Mouse (Mus musculus) intestine, postnatal 0 days (tissue): ENCODE results near the gene Zfp511. TPM values are rescaled to one million over a fixed set of nuclear protein-coding genes. Genes with fewer than 3 reads are reported as not detected.

Source experiments
- ATAC-seq: fragments of 200-750 bp; cut with Nextera tagmentation; 2 replicates; pipeline ENCODE4 v1.8.0; 2017; ENCODE audit warnings: mild to moderate bottlenecking, moderate TSS enrichment, moderate library complexity
- H3K27ac ChIP-seq: fragments of 300-500 bp; sonication (generic); 2 replicates; pipeline ENCODE4 v1.5.1; 2014; ENCODE audit warnings: mild to moderate bottlenecking, low read depth, low read length, moderate library complexity
- H3K27me3 ChIP-seq: fragments of 300-500 bp; sonication (generic); replicated peaks from 2 replicates; pipeline ENCODE4 v1.6.1; 2014; ENCODE audit warnings: low read length, mixed read lengths; ENCODE audit not compliant: control insufficient read depth, insufficient read depth
- H3K36me3 ChIP-seq: fragments of 300-500 bp; sonication (generic); 2 replicates; pipeline ENCODE4 v1.6.1; 2014; ENCODE audit warnings: mild to moderate bottlenecking, moderate library complexity; ENCODE audit not compliant: control insufficient read depth, insufficient read depth
- H3K4me1 ChIP-seq: fragments of 300-500 bp; sonication (generic); replicated peaks from 2 replicates; pipeline ENCODE4 v1.6.1; 2014; ENCODE audit warnings: antibody characterized with exemption, low read length, mixed read lengths; ENCODE audit not compliant: control insufficient read depth, insufficient read depth
- H3K4me2 ChIP-seq: fragments of 300-500 bp; sonication (generic); replicated peaks from 2 replicates; pipeline ENCODE4 v1.6.1; 2014; ENCODE audit warnings: low read depth, mild to moderate bottlenecking, moderate library complexity
- H3K4me3 ChIP-seq: fragments of 300-500 bp; sonication (generic); 2 replicates; pipeline ENCODE4 v1.5.1; 2014; ENCODE audit warnings: low read depth, low read length
- H3K9ac ChIP-seq: fragments of 300-500 bp; sonication (generic); 2 replicates; pipeline ENCODE4 v1.6.1; 2014; ENCODE audit warnings: mild to moderate bottlenecking, low read depth, low read length
- H3K9me3 ChIP-seq: fragments of 300-500 bp; sonication (generic); 2 replicates; pipeline ENCODE4 v1.6.1; 2016; ENCODE audit warnings: mixed run types; ENCODE audit not compliant: control insufficient read depth
- CTCF ChIP-seq: sonication (generic); IDR thresholded peaks from 2 replicates; pipeline ENCODE4 v1.5.1; 2016; ENCODE audit warnings: low read depth, mild to moderate bottlenecking, control low read depth, antibody characterized with exemption, moderate library complexity
- WGBS: fragments of 180-500 bp; shearing (Covaris S2); extraction: QIAGEN DNeasy Blood & Tissue Kit; methylation state at CpG from one replicate; pipeline ENCODE4 v1.1.7; 2014; 5-methylcytosine and 5-hydroxymethylcytosine counted together
- polyA plus RNA-seq: library from polyadenylated mRNA; unstranded; fragments of >200 nt; fragmentation: Nextera tagmentation; extraction: Ambion mirVana; gene quantifications from 2 replicates; pipeline ENCODE4 v1.2.1, GENCODE M21; 2015

The Zfp511 gene
- polyA plus RNA-seq, 1 experiment from 2014 or later = 16.0 TPM

DNA sequence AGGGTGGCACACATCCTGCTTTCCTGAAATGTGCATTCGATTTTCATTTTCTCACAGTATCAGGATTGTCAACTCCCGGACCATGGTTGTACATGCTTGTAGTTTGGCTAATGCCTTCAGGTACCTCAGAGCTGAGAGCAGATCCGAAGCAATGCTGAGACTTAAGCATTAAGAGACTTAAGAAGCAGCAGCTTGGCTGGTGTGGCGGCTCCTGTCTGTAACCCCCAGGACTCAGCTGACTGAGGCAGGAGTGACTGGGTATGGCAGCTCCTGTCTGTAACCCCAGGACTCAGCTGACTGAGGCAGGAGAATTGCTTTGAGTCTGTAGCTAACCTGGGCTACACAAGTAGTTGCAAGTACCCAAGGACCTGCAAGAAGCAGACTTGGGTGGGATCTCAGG is 9.4 kb downstream of the Zfp511 start:
- Histone ChIP-seq H3K27me3 (peaks cover 64% of the 10 kb centered on the region), H3K4me2 (no peak overlapping the region)
- 68% methylated on average over 4 of the region's 4 CpGs for WGBS

DNA sequence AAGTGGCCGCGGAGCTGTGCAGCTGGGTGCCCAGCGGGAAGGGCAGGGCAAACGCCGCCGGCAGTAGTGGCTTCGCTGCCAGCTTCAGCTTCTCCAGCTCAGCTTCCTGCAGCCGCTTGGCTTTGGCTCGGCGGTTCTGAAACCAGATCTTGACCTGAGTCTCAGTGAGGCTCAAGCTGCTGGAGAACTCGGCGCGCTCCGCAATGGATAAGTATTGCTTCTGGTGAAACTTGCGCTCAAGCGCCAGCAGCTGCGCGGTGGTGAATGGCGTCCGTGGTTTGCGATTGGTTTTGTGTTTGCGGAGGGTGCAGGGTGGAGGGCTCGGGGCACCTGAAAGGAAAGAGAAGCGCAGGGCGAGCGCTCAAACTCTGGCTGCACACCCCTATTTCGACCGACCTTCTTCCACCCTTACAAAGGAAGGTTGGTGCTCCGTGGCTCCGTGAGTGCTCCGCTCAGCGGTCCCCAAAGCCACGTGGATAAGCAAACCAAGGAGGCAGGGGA is 11.7 kb downstream of the Zfp511 start:
- H3K36me3 ChIP-seq = no peaks in the 10 kb centered on the region
- TF ChIP-seq CTCF = no peak
- peaks cover 4% of the 10 kb centered on the region; the same call in 1 of the 2 replicates for H3K4me1 ChIP-seq
- H3K4me2 ChIP-seq = peak overlapping the region; percentile 85
- peak overlapping the region; percentile 52 for H3K4me3 ChIP-seq
- ATAC-seq = no peak
- WGBS = 2% methylated on average over 33 of the region's 33 CpGs
- no peaks in the 10 kb centered on the region for H3K9me3 ChIP-seq
- H3K9ac ChIP-seq = no peak overlapping the region
- peaks cover 82% of the 10 kb centered on the region for H3K27me3 ChIP-seq
- no peak overlapping the region for H3K27ac ChIP-seq

More for the DNA sequence above, 9.4 kb downstream of the Zfp511 start:
- Histone ChIP-seq H3K27ac (no peak overlapping the region), H3K9me3 (no peaks in the 10 kb centered on the region), H3K4me3 (no peak overlapping the region), H3K4me1 (peaks cover 4% of the 10 kb centered on the region; the same call in 1 of the 2 replicates), H3K9ac (no peak overlapping the region), H3K36me3 (peaks cover 2% of the 10 kb centered on the region; the same call in 1 of the 2 replicates)
- no peak for ATAC-seq
- TF ChIP-seq CTCF = no peak

DNA sequence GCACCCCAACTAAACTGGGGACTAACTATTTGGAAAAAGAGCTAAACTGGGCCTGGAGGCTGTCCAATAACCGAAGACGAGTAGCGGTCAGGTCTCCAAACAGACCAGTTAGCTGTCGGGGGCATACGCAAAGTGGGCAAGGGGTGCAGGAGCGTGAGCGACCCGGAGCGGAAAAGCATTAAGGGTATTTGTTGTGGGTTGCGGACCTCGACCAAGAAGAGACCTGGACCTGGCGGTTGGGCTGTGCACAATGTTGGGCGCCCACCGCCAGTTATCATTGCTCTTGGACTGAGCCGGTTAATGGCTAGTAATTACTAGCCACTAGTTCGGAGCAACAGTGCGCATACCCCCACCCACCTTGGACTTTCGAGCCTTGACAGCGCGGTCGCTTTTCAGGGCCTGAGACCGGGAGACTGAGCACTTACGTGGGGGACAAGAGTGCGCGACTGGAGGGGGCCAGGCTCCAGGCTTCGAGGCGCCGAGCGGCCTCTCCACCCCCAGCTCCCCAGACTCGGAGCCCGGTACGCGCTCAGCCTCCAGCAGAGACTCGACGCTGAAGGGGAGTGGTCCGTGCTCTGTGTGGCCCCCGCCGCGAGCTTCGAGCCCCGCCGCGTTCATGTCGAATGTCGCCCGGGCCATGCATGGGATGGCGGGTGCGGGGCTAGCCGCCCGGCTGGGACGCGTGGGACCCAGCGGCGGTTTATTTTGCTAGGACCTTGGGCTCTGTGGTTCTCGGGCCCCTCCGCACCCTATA is 12.3 kb downstream of the Zfp511 start, which contains the start of gene Msx3:
TSS of gene Msx3 (minus strand) at position 729 of the 754 bp plus-strand sequence.
- Histone ChIP-seq H3K9ac (no peak within 1 kb of the TSS), H3K36me3 (no peaks in the 10 kb centered on the region), H3K4me2 (peak within 1 kb of the TSS; percentile 85), H3K27ac (no peak within 1 kb of the TSS), H3K4me3 (peak within 1 kb of the TSS; percentile 52), H3K9me3 (no peaks in the 10 kb centered on the region), H3K4me1 (peaks cover 4% of the 10 kb centered on the region; the same call in 1 of the 2 replicates), H3K27me3 (peaks cover 88% of the 10 kb centered on the region)
- TF ChIP-seq CTCF = no peak
- no peak for ATAC-seq
- WGBS = under 1% methylated on average over 56 of the region's 56 CpGs

DNA sequence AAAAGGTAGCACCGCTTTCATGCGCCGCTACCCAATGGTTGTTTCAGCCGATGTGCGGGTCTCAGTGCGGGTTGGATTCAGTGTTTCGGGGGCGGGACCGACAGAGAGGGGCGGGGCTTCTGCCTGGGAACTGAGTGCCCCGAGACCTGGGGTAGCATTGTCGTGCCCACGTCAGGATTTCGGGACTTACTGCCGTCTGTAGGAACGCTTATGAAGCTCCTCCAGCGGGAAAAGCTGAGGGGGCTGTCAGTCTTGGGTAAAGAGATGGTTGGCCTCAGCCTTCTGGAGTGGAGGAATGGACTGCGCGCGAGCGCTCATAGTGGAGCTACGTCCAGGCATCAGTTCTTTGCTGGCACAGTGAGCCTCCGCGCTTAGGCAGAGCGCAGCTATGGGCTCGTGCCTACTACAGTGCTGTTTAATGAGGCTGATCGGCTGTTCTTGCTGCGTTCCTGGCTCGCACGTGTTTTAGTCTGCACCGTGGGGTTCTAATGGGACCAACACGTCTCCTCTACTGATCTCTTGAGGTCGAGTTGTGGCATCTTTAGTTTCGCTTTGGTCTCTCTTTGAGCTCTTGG is 13.0 kb downstream of the Zfp511 start:
- Histone ChIP-seq H3K4me3 (peak overlapping the region; percentile 52), H3K27ac (no peak overlapping the region), H3K4me1 (peaks cover 4% of the 10 kb centered on the region; the same call in 1 of the 2 replicates), H3K9me3 (no peaks in the 10 kb centered on the region), H3K9ac (no peak overlapping the region), H3K27me3 (peaks cover 86% of the 10 kb centered on the region), H3K36me3 (no peaks in the 10 kb centered on the region), H3K4me2 (peak overlapping the region; percentile 85)
- 0 out of 2 replicates have a peak, but pooled peaks have one; percentile 16 for ATAC-seq
- WGBS = under 1% methylated on average over 34 of the region's 34 CpGs
- TF ChIP-seq CTCF = no peak

DNA sequence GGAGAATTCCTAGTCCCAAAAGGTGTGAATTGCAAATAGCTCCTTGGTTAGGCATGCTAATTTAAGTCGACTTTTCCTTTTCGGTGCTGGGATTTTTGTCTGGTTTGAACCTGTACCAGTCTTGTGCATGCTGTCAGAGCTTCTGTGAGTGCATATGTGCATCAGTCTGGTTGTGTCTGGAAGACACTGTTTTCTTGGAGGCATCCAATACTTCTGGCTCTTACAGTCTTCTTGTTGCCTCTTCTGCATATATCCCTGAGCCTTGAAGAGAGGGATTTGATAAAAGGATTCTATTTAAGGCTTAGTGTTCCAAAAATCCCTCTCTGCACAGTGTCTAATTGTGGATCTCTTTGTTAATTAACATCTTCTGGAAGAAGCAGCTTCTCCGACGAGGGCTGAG is 17.9 kb downstream of the Zfp511 start:
- no peaks in the 10 kb centered on the region for H3K9me3 ChIP-seq
- no peaks in the 10 kb centered on the region; the same call in 1 of the 2 replicates for H3K4me1 ChIP-seq
- no peak overlapping the region for H3K9ac ChIP-seq
- no peak for TF ChIP-seq CTCF
- no peak overlapping the region for H3K4me2 ChIP-seq
- peaks cover 64% of the 10 kb centered on the region for H3K27me3 ChIP-seq
- 77% methylated on average over 4 of the region's 4 CpGs for WGBS
- H3K27ac ChIP-seq = no peak overlapping the region
- no peak overlapping the region for H3K4me3 ChIP-seq
- no peaks in the 10 kb centered on the region for H3K36me3 ChIP-seq
- no peak for ATAC-seq
